Mouse (Mus musculus) forebrain, embryonic 13.5 days (tissue): Measurements from ENCODE around the gene Ccna2. TPM values are rescaled to one million over a fixed set of nuclear protein-coding genes. Genes with fewer than 3 reads are reported as not detected.

Experiments
- ATAC-seq: fragments of 200-750 bp; cut with Nextera tagmentation; 2 replicates; pipeline ENCODE4 v1.8.0; 2017
- H3K27ac ChIP-seq: fragments of 300-500 bp; sonication (generic); 2 replicates; pipeline ENCODE4 v1.5.1; 2015; ENCODE audit warnings: inconsistent platforms, mild to moderate bottlenecking, moderate library complexity
- H3K27me3 ChIP-seq: fragments of 300-500 bp; sonication (generic); 2 replicates; pipeline ENCODE4 v1.6.1; 2015; ENCODE audit warnings: mild to moderate bottlenecking, inconsistent platforms
- H3K36me3 ChIP-seq: fragments of 300-500 bp; sonication (generic); 2 replicates; pipeline ENCODE4 v1.6.1; 2015; ENCODE audit warnings: mild to moderate bottlenecking, inconsistent platforms; ENCODE audit not compliant: poor library complexity, severe bottlenecking
- H3K4me1 ChIP-seq: fragments of 300-500 bp; sonication (generic); 2 replicates; pipeline ENCODE4 v1.6.1; 2015; ENCODE audit warnings: inconsistent platforms
- H3K4me2 ChIP-seq: fragments of 300-500 bp; sonication (generic); 2 replicates; pipeline ENCODE4 v1.6.1; 2015; ENCODE audit warnings: inconsistent platforms, mild to moderate bottlenecking, moderate library complexity
- H3K4me3 ChIP-seq: fragments of 300-500 bp; sonication (generic); 2 replicates; pipeline ENCODE4 v1.5.1; 2015; ENCODE audit warnings: mild to moderate bottlenecking, inconsistent platforms
- H3K9ac ChIP-seq: fragments of 300-500 bp; sonication (generic); 2 replicates; pipeline ENCODE4 v1.6.1; 2015; ENCODE audit warnings: mild to moderate bottlenecking, inconsistent platforms
- H3K9me3 ChIP-seq: fragments of 300-500 bp; sonication (generic); replicated peaks from 2 replicates; pipeline ENCODE4 v1.6.1; 2016; ENCODE audit warnings: inconsistent platforms
- WGBS: fragments of 180-500 bp; shearing (Covaris S2); methylation state at CpG from one replicate; pipeline ENCODE4 v1.1.7; 2015; 5-methylcytosine and 5-hydroxymethylcytosine counted together
- polyA plus RNA-seq: library from polyadenylated mRNA; unstranded; fragments of >200 nt; fragmentation: Nextera tagmentation; extraction: Ambion mirVana; gene quantifications from 2 replicates; pipeline ENCODE4 v1.2.1, GENCODE M21; 2015

The Ccna2 gene
- polyA plus RNA-seq, 1 experiment from 2014 or later: 182 TPM

DNA sequence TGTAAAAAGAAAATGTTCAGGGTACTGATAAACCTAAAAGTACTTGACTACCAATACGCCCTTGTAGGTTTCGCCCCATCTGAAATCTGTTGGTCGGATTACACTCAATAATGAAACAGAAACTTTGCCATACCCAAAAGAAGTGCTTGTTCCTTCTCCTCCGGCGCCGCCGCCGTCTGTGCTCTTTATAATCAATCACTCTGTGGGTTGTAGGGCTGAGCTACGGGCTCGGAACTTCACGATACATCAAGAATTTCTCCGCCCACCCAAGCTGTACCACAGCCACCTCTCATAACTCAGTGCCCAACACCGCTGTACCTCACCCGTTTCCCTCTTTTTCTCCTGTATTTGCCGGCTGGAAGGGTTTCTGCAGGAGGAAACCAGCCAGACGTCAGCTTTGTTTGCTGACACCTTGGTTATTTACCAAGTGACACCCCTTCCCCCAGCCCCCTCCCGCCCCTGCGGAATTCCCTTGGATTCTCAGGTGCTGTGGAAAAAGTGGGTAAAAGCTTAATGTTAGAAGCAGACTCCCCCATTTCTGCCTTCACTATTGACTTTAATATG is 39.9 kb downstream of the Ccna2 start:
- Histone ChIP-seq H3K4me2 (peak overlapping the region; percentile 50), H3K27me3 (no peaks in the 10 kb centered on the region; the same call in 1 of the 2 replicates), H3K27ac (no peak overlapping the region), H3K36me3 (no peaks in the 10 kb centered on the region), H3K9me3 (no peaks in the 10 kb centered on the region), H3K4me3 (peak overlapping the region; percentile 5; the same call in 1 of the 2 replicates), H3K4me1 (peaks cover 21% of the 10 kb centered on the region), H3K9ac (no peak overlapping the region)
- WGBS: 23% methylated on average over 18 of the region's 18 CpGs
- ATAC-seq: no peak

- H3K4me2 ChIP-seq: no peak overlapping the region
- 52% methylated on average over 2 of the region's 2 CpGs for WGBS
These were observed 40.7 kb downstream of the Ccna2 start for GRCm38 (mm10) chr3:36531242-36531641.

DNA sequence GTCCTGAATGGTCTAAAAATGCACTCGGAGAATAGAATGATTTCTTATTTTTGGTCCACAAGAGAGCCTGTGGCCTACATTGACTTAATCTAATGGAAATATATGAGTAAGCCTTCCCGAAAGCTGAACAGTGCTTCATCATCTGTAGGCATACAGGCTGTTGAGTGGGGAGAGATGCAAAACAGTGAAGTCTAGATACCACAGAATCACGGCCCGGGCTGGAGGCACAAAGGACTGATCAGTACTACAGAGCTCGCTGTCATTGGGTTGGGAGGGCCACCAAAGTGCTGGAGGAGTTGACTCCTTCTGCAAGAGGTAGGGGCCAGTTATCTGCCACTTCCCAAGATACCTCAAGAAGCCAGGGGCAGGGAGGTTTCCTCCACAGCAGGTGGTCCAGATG is 41.2 kb downstream of the Ccna2 start:
- no peaks in the 10 kb centered on the region for H3K36me3 ChIP-seq
- H3K4me3 ChIP-seq: no peak overlapping the region
- H3K27ac ChIP-seq: no peak overlapping the region
- H3K4me1 ChIP-seq: peaks cover 21% of the 10 kb centered on the region
- no peak overlapping the region for H3K4me2 ChIP-seq
- no peaks in the 10 kb centered on the region for H3K9me3 ChIP-seq
- H3K9ac ChIP-seq: no peak overlapping the region
- 79% methylated on average over 5 of the region's 5 CpGs for WGBS
- no peak; the same call in 1 of the 2 replicates for ATAC-seq
- H3K27me3 ChIP-seq: no peaks in the 10 kb centered on the region; the same call in 1 of the 2 replicates

More at GRCm38 (mm10) chr3:36531242-36531641, 40.7 kb downstream of the Ccna2 start:
- Histone ChIP-seq H3K4me1 (peaks cover 21% of the 10 kb centered on the region), H3K27ac (no peak overlapping the region), H3K36me3 (no peaks in the 10 kb centered on the region), H3K9me3 (no peaks in the 10 kb centered on the region), H3K27me3 (no peaks in the 10 kb centered on the region; the same call in 1 of the 2 replicates), H3K9ac (no peak overlapping the region), H3K4me3 (no peak overlapping the region)
- ATAC-seq: no peak

GRCm38 (mm10) chr3:36530345-36530744 is 41.6 kb downstream of the Ccna2 start:
- Histone ChIP-seq H3K4me1 (peaks cover 21% of the 10 kb centered on the region), H3K4me2 (no peak overlapping the region), H3K27me3 (no peaks in the 10 kb centered on the region; the same call in 1 of the 2 replicates), H3K4me3 (no peak overlapping the region), H3K36me3 (no peaks in the 10 kb centered on the region), H3K9ac (no peak overlapping the region), H3K27ac (no peak overlapping the region), H3K9me3 (no peaks in the 10 kb centered on the region)
- ATAC-seq: peak; percentile 78
- WGBS: 88% methylated on average over 6 of the region's 6 CpGs

GRCm38 (mm10) chr3:36524466-36524865 is 47.5 kb downstream of the Ccna2 start:
- Histone ChIP-seq H3K27ac (no peak overlapping the region), H3K9me3 (no peaks in the 10 kb centered on the region), H3K4me2 (no peak overlapping the region), H3K36me3 (no peaks in the 10 kb centered on the region), H3K27me3 (peaks cover 31% of the 10 kb centered on the region), H3K9ac (no peak overlapping the region), H3K4me1 (peaks cover 14% of the 10 kb centered on the region), H3K4me3 (no peak overlapping the region)
- WGBS: 88% methylated on average over 3 of the region's 3 CpGs
- ATAC-seq: no peak

DNA sequence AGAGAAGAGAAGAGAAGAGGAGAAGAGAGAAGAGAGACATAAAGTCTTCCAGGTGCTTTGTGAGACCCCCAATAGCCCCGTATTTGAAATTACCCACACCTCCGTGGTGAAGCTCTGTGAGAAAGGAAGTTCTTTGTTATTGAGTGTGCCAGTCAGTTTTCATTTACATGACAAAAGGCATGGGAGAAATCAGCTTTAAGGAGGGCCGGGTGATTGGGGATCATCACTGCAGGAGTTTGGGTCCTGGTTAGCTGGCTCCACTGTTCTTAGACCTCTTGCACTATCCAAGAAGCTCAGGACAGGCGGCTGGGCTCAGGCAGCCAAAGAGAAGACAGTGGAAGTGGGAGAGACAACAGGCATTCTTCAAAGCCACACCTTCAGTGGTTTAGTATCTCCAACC is 49.8 kb downstream of the Ccna2 start:
- H3K36me3 ChIP-seq: no peaks in the 10 kb centered on the region
- ATAC-seq: no peak
- 2% methylated on average over 4 of the region's 4 CpGs for WGBS
- H3K4me2 ChIP-seq: peak overlapping the region; percentile 96
- H3K9me3 ChIP-seq: no peaks in the 10 kb centered on the region
- no peak overlapping the region for H3K9ac ChIP-seq
- peaks cover 14% of the 10 kb centered on the region for H3K4me1 ChIP-seq
- no peak overlapping the region for H3K27ac ChIP-seq
- H3K4me3 ChIP-seq: no peak overlapping the region
- H3K27me3 ChIP-seq: peaks cover 31% of the 10 kb centered on the region

DNA sequence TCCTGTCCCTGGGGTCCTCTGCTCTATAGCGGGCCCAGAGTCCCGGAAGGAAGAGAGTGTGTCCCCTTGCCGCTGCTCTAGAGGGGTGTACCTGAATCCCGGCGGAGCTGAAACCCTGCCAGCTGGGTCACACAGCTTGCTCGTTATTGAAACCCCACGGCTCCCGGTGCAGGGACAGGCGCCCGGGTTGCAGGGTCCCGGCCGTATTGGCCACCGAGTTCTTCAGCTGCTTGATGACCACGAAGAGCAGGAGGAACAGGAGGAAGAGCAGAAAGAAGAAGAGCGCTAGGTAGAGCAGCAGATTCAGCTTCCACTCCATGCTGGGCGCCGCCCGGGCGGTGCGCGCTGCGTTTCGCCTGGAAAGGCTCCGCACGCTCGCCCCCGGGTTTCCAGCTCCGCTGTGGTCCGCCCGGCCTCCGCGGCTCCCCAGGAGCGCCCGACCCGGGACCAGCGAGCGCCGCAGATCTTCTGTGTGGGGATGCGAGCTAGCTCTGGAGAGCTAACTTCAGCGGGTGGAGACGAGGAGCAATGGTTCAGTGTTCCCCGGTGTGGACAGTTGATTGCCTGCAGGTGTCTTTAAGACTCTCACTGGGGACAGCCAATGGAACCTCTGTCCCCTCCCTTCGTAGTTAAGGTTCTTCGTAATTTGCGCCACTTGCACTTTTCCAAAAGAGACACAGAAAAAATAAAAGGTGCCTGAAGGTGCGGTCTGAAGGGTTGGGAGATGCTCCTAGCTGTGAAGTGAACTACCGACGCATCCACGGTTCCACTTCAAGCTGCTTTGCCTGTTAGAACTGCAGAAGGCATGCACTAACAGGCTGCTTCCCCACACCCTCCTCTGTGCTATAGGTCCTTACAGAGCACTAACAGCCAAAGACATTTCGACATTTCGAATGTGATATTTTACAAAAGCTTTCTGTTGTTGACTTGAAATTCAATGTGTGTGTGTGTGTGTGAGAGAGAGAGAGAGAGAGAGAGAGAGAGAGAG is 50.6 kb downstream of the Ccna2 start, which contains the start of gene Gm11549:
Gene Gm11549 (minus strand): TSS at position 741 of the 988 bp plus-strand sequence.
- peak within 1 kb of the TSS; percentile 70 for H3K9ac ChIP-seq
- ATAC-seq: peak; percentile 67
- H3K4me1 ChIP-seq: peaks cover 14% of the 10 kb centered on the region
- H3K4me2 ChIP-seq: peak within 1 kb of the TSS; percentile 96
- H3K27ac ChIP-seq: no peak within 1 kb of the TSS
- no peaks in the 10 kb centered on the region for H3K36me3 ChIP-seq
- peaks cover 31% of the 10 kb centered on the region for H3K27me3 ChIP-seq
- H3K9me3 ChIP-seq: no peaks in the 10 kb centered on the region
- peak within 1 kb of the TSS; percentile 56 for H3K4me3 ChIP-seq
- WGBS: under 1% methylated on average over 51 of the region's 51 CpGs

DNA sequence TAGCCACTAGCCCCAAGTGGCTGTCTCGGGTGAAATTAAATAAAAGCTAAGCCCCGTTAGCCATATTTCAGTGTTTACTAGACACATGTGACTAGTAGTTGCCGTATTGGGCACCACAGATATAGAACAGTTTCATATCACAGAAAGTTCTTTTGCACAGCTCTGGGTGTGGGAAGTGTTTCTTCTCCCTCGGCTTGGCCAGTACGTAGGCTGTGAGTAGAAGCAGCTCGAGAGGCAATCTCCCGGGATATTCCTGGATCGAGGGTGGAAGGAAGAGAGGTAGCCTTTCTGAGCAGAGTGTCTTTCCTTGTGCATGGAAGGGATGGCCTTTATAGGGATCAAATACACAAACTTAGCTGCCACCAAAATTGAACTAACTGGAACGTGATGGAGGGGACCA is 55.8 kb downstream of the Ccna2 start:
- Histone ChIP-seq H3K27me3 (peaks cover 13% of the 10 kb centered on the region), H3K9ac (no peak overlapping the region), H3K4me3 (no peak overlapping the region), H3K9me3 (no peaks in the 10 kb centered on the region), H3K4me1 (peaks cover 4% of the 10 kb centered on the region), H3K27ac (no peak overlapping the region), H3K36me3 (no peaks in the 10 kb centered on the region), H3K4me2 (no peak overlapping the region)
- no peak for ATAC-seq
- 88% methylated on average over 9 of the region's 9 CpGs for WGBS

Other genes starting within 250 kb of the Ccna2 start
- 45.4 and 50.5 TPM in 2 replicates for gene Anxa5, start 96.3 kb downstream of the Ccna2 start, polyA plus RNA-seq
- gene 1810062G17Rik, start 96.2 kb downstream of the Ccna2 start, polyA plus RNA-seq: 0.18 and 0.39 TPM in 2 replicates
- 0.57 and 0.63 TPM in 2 replicates for gene Gm11549, start 50.3 kb downstream of the Ccna2 start, polyA plus RNA-seq
- 86.9 and 95.8 TPM in 2 replicates for gene Exosc9, start 19.5 kb downstream of the Ccna2 start, polyA plus RNA-seq
- 20.1 and 20.3 TPM in 2 replicates for gene Bbs7, start 41.3 kb upstream of the Ccna2 start, polyA plus RNA-seq
- 1.9 and 2.4 TPM in 2 replicates for gene Trpc3, start 118.0 kb upstream of the Ccna2 start, polyA plus RNA-seq